Mouse (Mus musculus): ENCODE measurements around the gene Hist3h2ba. TPM values are rescaled to one million over a fixed set of nuclear protein-coding genes. Genes with fewer than 3 reads are reported as not detected.

Hist3h2ba gene
- total RNA-seq, 2 experiments from 2014 or later = 1.1 to 1.2 TPM

GRCm38 (mm10) chr11:58985299-58985917 lies 36.7 kb downstream of the Hist3h2ba start:
- DNase-seq = no peak

GRCm38 (mm10) chr11:58989166-58989565 lies 40.4 kb downstream of the Hist3h2ba start:
- no peak for DNase-seq

GRCm38 (mm10) chr11:58990141-58990540 lies 41.4 kb downstream of the Hist3h2ba start:
- no peak for DNase-seq

GRCm38 (mm10) chr11:58990794-58991193 lies 42.1 kb downstream of the Hist3h2ba start:
- no peak for DNase-seq

- DNase-seq = no peak
These were observed 43.2 kb downstream of the Hist3h2ba start for GRCm38 (mm10) chr11:58991911-58992310.

GRCm38 (mm10) chr11:58993091-58993670 lies 44.5 kb downstream of the Hist3h2ba start:
- no peak for DNase-seq

- no peak for DNase-seq
These were observed 45.7 kb downstream of the Hist3h2ba start for GRCm38 (mm10) chr11:58994337-58994826.

GRCm38 (mm10) chr11:58995061-58995806 lies 46.5 kb downstream of the Hist3h2ba start:
- DNase-seq = no peak

- no peak for DNase-seq
These were observed 47.2 kb downstream of the Hist3h2ba start for GRCm38 (mm10) chr11:58995807-58996370.

- no peak for DNase-seq
These were observed 48.8 kb downstream of the Hist3h2ba start for GRCm38 (mm10) chr11:58997541-58997940.

Small RNA genes within 50 kb of the gene (microRNA-seq; reads per million reads assigned to microRNA genes)
- 0 to 0.26 reads per million in 2 experiments for gene Gm44313 (ENCODE audit: borderline replicate concordance in 2 of 2)

Other genes starting within 250 kb of the Hist3h2ba start
- gene Olfr319, start 249.8 kb upstream of the Hist3h2ba start, total RNA-seq (2021) = not detected
- not detected for gene Olfr318, start 224.9 kb upstream of the Hist3h2ba start, total RNA-seq (2021)
- not detected for gene Olfr317, start 209.7 kb upstream of the Hist3h2ba start, total RNA-seq (2021)
- gene Olfr316, start 196.2 kb upstream of the Hist3h2ba start, total RNA-seq (2021) = not detected
- not detected for gene Olfr315, start 175.7 kb upstream of the Hist3h2ba start, total RNA-seq (2021)
- gene Olfr314, start 166.0 kb upstream of the Hist3h2ba start, total RNA-seq (2021) = not detected
- not detected for gene Fam183b, start 147.0 kb upstream of the Hist3h2ba start, total RNA-seq (2021)
- gene Olfr313, start 133.9 kb upstream of the Hist3h2ba start, total RNA-seq (2021) = not detected
- gene Olfr312, start 119.7 kb upstream of the Hist3h2ba start, total RNA-seq (2021) = not detected
- not detected for gene Olfr311, start 109.7 kb upstream of the Hist3h2ba start, total RNA-seq (2021)
- gene Gm12258, start 101.8 kb upstream of the Hist3h2ba start, total RNA-seq (2021) = 1 to 10 TPM in 1 of 2 experiments, under 1 TPM in 1; 0.61 to 1.0 TPM
- gene 2810021J22Rik, start 81.7 kb upstream of the Hist3h2ba start, total RNA-seq (2021) = 1 to 10 TPM in 1 of 2 experiments, under 1 TPM in 1; 0.90 to 1.4 TPM
- 1 to 10 TPM; 2.7 to 3.0 TPM for gene Zfp39, start 44.7 kb upstream of the Hist3h2ba start, total RNA-seq (2021)
- not detected for gene Btnl10, start 31.0 kb upstream of the Hist3h2ba start, total RNA-seq (2021)
- gene Rnf187, start 10.0 kb upstream of the Hist3h2ba start, total RNA-seq (2021) = 100 to 1,000 TPM in 1 of 2 experiments, 10 to 100 TPM in 1; 99.3 to 105 TPM
- 10 to 100 TPM; 10.1 to 11.1 TPM for gene Hist3h2a, start 5.8 kb downstream of the Hist3h2ba start, total RNA-seq (2021)
- under 1 TPM; 0.13 to 0.18 TPM for gene Trim17, start 5.8 kb downstream of the Hist3h2ba start, total RNA-seq (2021)
- gene Trim11, start 29.2 kb downstream of the Hist3h2ba start, total RNA-seq (2021) = 1 to 10 TPM; 6.7 to 8.1 TPM
- 1,000 to 10,000 TPM; 1,440 to 1,520 TPM for gene Obscn, start 187.5 kb downstream of the Hist3h2ba start, total RNA-seq (2021)
- 1 to 10 TPM; 7.3 to 9.3 TPM for gene Iba57, start 214.8 kb downstream of the Hist3h2ba start, total RNA-seq (2021)
- under 1 TPM; 0.33 to 0.48 TPM for gene Gjc2, start 234.3 kb downstream of the Hist3h2ba start, total RNA-seq (2021)
- 10 to 100 TPM; 18.7 to 24.5 TPM for gene Guk1, start 243.3 kb downstream of the Hist3h2ba start, total RNA-seq (2021)

All from gastrocnemius, postnatal 25 days (tissue).